Mouse (Mus musculus) G1E (cell line): ENCODE data around the gene Slc25a22.

Source experiments
- CTCF ChIP-seq: IDR thresholded peaks from 2 replicates; pipeline ENCODE4 v1.5.1; 2012; ENCODE audit warnings: low read depth, low read length, inconsistent platforms, mixed read lengths
- GATA1 ChIP-seq: IDR thresholded peaks from 2 replicates; pipeline ENCODE4 v1.6.1; 2012; ENCODE audit warnings: borderline replicate concordance, low read length, inconsistent platforms, mixed read lengths
- GATA2 ChIP-seq: IDR thresholded peaks from 2 replicates; pipeline ENCODE4 v1.6.1; 2012; ENCODE audit warnings: low read depth, low read length, inconsistent platforms, borderline replicate concordance
- POLR2AphosphoS5 ChIP-seq: IDR thresholded peaks from 2 replicates; pipeline ENCODE4 v1.6.1; 2012; ENCODE audit warnings: low read depth, low read length, inconsistent platforms; ENCODE audit not compliant: insufficient replicate concordance

DNA sequence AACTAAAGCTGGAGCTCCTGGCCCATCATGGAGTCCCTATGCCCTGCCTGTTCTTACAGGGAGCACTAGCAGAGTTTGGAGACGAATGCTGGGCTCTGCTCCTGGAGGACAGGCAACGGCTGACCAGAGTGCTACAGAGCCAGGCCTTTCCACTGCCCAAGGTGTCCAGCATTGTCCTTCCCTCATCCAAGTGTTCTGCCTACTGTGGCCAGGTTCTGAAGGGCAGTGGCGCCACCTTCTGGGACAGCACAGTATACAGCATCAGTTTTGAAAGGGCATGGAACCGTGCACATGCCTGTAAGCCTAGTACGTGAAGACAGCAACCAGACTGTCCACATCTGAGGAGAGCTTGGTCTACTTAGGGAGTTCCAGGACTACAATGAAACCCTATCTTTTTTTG is 34.4 kb downstream of the Slc25a22 start:
- peak; percentile 79 for TF ChIP-seq CTCF
- TF ChIP-seq POLR2AphosphoS5 = no peak
- no peak for TF ChIP-seq GATA1
- TF ChIP-seq GATA2 = no peak
